Mouse (Mus musculus): ENCODE data around the gene Mynn.

The Mynn gene

DNA sequence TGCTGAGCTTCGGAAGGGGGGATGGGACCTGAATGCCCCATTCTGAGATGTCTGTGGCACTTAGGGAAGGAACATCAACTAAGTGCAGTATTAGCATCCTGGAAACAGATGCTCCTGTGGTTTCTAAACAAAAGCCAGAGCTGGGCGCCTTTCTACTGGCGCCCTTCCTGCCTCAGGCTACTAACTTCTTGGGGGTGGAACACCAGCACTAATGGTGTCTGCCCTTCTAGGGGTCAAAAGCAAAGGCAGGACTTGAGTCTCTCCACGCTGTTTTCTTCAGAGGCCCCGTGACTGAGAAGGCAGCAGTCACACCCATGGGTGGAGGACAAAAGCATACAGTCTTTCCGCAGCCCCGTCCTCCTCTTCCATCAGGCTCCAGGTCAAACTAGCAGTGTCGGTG is 44.9 kb downstream of the Mynn start:
- no peak for DNase-seq

DNA sequence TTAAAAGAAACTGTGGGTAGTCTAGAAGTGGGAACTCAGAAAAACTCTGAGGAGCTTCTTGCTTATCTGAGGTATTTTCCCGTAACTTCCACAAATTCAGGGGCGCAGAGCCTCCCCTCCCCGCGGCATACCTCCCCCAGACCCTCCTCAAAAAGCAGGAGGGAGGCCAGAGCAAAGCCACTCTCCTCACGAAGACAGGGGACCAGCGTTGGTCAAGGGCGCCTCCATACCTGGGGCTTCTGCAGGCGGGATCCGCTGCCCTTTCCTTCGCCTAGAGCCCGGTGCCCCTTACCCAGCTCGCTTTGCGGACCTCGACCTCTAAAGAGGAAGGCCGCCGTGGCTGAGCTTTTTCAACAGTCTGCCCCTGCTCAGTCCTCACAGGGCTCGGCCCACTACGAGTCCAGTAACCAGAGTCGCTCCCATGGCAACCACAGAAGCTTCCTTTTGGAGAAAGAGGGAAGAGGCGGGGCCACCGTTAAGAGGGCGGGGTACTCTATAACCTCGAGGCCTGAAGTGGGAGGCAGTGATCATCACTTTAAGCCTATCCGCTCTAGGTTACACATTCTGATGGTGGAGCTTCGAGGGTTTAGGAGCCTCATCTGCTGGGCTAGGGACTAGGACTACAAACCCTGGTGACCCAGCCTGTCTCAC is 45.7 kb downstream of the Mynn start, which contains the start of gene Lrrc34:
Lrrc34 (minus strand) TSS at position 430 of the 651 bp plus-strand sequence.
- DNase-seq: peak; percentile 76

DNA sequence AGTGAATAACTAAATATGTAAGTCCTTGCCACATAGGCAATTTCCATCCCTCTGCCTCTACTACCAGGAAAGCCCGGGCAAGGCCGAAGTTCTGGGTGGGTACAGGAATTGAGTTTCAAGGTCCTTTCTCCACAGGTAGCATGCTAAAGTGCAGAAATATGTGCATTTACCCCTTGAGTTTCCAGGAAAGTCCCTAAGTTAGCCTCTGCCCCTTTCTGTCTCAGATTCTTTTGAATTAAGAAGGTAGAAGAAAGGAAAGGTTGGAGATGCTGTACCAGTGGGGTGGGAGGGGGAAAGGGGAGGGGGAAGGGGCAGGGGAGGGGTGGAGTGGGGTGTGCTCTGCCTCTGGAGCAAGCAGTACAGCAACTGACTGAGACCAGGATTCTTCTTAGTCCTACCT is 46.6 kb downstream of the Mynn start:
- DNase-seq: no peak

DNA sequence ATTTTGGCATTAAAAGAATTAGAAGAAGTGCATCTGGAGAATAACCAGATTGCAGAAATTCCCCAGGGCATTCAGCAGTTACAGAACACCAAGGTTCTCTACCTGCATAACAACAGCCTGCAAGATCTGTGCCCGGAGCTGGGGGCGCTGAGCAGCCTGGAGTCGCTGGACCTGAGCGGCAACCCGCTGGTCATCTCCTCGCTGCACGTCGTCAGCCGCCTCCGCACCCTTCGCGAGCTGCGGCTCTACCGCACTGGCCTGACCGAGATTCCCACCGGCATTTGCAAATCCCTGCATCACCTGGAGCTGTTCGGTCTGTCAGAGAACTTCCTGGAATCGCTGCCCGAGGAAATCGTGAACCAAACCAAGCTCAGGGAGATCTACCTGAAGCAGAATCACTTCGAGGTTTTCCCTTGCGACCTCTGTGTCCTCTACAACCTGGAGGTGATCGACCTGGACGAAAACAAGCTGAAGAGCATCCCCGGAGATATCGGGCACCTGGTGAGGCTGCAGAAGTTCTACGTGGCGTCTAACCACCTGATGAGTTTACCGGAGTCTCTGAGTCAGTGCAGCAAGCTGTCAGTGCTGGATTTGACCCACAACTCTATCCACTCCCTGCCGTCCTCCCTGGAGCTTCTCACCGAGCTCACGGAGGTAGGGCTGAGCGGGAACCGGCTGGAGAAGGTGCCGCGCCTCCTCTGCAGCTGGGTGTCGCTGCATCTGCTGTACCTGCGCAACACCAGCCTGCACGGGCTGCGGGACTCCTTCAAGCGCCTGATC is 48.4 kb downstream of the Mynn start:
- DNase-seq: no peak

DNA sequence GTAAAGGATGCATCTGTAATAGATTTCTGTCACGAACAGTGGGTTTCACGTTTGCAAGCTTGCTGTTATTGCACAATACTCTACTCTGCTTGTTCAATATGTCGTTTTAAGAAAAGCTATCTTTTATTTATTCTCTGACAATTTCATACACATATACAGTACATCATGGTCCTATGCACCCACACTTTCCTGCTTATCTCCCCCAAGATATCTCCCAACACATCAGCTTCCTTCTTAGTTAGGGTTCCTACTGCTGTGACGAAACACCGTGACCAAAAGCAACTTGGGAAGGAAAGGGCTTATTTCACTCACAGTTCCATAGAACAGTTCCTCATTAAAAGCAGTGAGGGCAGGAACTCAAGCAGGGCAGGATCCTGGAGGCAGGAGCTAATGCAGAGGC is 54.1 kb downstream of the Mynn start:
- no peak for DNase-seq

DNA sequence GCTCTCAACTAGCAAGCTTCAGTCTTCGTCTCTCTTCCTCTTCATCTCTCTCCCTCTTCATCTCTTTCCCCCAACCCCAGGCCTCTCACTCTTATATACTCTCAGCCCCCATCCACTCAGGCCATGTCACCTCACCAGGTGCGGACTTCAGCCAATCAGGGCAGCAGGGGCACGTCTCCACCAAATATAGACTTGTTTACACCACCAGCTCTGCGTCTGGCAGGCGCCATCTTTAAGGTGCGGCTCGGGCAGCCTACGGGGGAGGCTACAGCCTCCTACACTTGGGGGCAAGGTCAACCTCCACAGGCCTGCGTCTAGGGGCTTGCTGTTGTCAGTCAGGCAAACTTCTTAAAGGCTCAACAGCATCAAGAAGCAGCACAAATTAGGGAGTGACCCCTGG is 56.6 kb downstream of the Mynn start:
- no peak for DNase-seq
